Comparison of ENCODE assay signal across 8 mouse cellular contexts in the genomic region with DNA sequence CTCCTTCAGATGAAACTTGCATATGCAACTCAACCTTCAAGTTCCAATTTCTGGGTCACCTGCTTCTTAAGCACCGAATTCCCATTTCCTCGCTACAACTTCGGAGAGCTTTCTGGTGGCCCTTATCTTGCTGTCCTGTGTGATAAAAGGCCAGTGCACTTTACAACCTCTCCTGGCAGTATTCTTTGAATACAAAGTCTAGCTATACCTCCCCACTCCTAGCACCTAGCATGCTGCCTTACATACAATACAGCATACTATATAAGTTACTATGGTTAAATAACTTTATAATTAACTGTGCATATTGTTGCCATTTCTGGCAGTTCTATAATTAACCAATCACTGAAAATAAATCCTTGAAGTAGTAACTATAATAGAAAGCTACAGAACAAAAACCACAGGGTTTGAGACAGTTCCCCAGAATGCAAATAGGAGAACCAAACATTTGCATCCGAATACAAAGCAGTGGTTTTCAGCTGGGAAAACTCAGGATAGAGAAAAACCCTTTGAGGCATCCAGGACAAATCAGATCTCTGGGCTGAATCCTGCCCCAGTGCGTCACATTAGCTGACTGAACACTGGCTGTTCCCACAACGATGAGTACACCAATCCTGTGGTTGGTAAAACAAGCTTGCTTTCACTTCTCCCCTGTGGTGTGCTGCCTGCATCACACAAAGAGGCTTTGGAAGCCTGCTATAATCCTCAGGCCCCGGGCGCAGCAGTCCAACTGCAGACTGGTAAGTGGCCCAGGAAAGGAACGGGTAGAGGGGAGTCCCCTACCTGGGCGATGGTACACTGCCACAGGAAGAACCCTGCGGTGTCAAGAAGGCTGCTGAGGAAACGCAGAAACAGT. TPM values are rescaled to one million over a fixed set of nuclear protein-coding genes. Genes with fewer than 3 reads are reported as not detected.
DNase-seq lines count a peak whose midpoint lies in the region; ATAC-seq lines count a peak whose summit lies in the region.

TSS of gene Il18 (plus strand) at position 587 of the 853 bp plus-strand sequence.

- intact Hi-C loops in left cerebral cortex, postnatal 10 days (cut with DNase I) = no loop called here

- H3K36me3 ChIP-seq in intestine, embryonic 14.5 days (ENCODE audit: control insufficient read depth, insufficient read depth, low read length) = no peaks in the 10 kb centered on the region

- no peaks in the 10 kb centered on the region for H3K4me1 ChIP-seq in intestine, embryonic 14.5 days (replicated peaks; ENCODE audit: control insufficient read depth, insufficient read depth, low read length)

- peak within 1 kb of the TSS; percentile 32; the same call in 1 of the 2 replicates for H3K4me2 ChIP-seq in intestine, embryonic 14.5 days (ENCODE audit: low read length)

- peak within 1 kb of the TSS; percentile 4; the same call in 1 of the 2 replicates for H3K27ac ChIP-seq in intestine, embryonic 14.5 days (ENCODE audit: low read depth)

- H3K9me3 ChIP-seq in intestine, embryonic 14.5 days (ENCODE audit: control insufficient read depth, low read length) = no peaks in the 10 kb centered on the region

- no peaks in the 10 kb centered on the region for H3K27me3 ChIP-seq in intestine, embryonic 14.5 days (replicated peaks; ENCODE audit: control insufficient read depth, insufficient read depth, low read length)

- peak; percentile 14 to 31 for DNase-seq in adrenal gland, adult 18-20 months (ENCODE audit: low spot score in 2 of 2)
- no peak for DNase-seq in adrenal gland, postnatal 25 days
- DNase-seq in cerebellum, adult 8-10 months = peak; percentile 14
- DNase-seq in frontal cortex, postnatal 10 days (ENCODE audit: low spot score in 2 of 2) = peak; percentile 63 to 68
- DNase-seq in intestine, embryonic 14.5 days (ENCODE audit: low spot score) = peak; percentile 56
- DNase-seq in left cerebral cortex, postnatal 10 days (ENCODE audit: extremely low spot score in 1 of 2, low spot score in 2 of 2) = peak; percentile 65 to 84
- peak; percentile 53 for DNase-seq in mesoderm, embryonic 11.5 days (ENCODE audit: low read depth, low spot score)
- peak; percentile 43 for DNase-seq in right cerebral cortex, postnatal 4 days

- ATAC-seq in intestine, embryonic 14.5 days (replicated peaks; ENCODE audit: low FRiP score, low TSS enrichment, low read depth) = no peak

- H3K4me3 ChIP-seq in intestine, embryonic 14.5 days (ENCODE audit: low read depth, low read length) = no peak within 1 kb of the TSS

- 28% methylated on average over 12 of the region's 12 CpGs for WGBS in intestine, embryonic 14.5 days

- H3K9ac ChIP-seq in intestine, embryonic 14.5 days (ENCODE audit: low read length) = no peak within 1 kb of the TSS

RNA-seq across cellular contexts. Expression of gene Il18, which starts in this region (rescaled TPM):
- total RNA-seq in adrenal gland, adult 18-20 months (2021) = 1 to 10 TPM; 3.9 to 6.5 TPM
- 3.4 and 5.1 TPM in 2 replicates for total RNA-seq in adrenal gland, postnatal 25 days (2021)
- 13.4 and 13.5 TPM in 2 replicates for polyA plus RNA-seq in intestine, embryonic 14.5 days (2014; fragmentation: Nextera tagmentation; extraction: Ambion mirVana)
- total RNA-seq in left cerebral cortex, postnatal 10 days (2021) = 10 to 100 TPM; 18.5 to 19.1 TPM
